Mouse (Mus musculus) kidney, adult 8-10 months (tissue): ENCODE measurements at regions not wholly inside any gene's neighbourhood (a gene's known extent, or its start where the extent isn't known, plus 50 kb on each side); places are given as distances from the start of the nearest gene placed in this dataset.

ENCODE experiments used
- DNase-seq, 2 experiments: peaks; one replicate each; pipeline ENCODE4 v3.0.0; 2022

- no peak for DNase-seq
These were observed 139.9 kb downstream of the Gm11011 start for GRCm38 (mm10) chr2:169447495-169448280.

GRCm38 (mm10) chr2:169445877-169446276, 141.7 kb downstream of the Gm11011 start:
- DNase-seq = no peak

- DNase-seq = no peak
These were observed 142.2 kb downstream of the Gm11011 start for GRCm38 (mm10) chr2:169445371-169445770.

- DNase-seq = no peak
These were observed 144.3 kb downstream of the Gm11011 start for GRCm38 (mm10) chr2:169443271-169443670.

- no peak for DNase-seq
These were observed 156.0 kb downstream of the Gm11011 start for GRCm38 (mm10) chr2:169431516-169431915.

- no peak for DNase-seq
These were observed 158.1 kb downstream of the Gm11011 start for GRCm38 (mm10) chr2:169429411-169429810.

GRCm38 (mm10) chr2:169424166-169424920, 163.2 kb downstream of the Gm11011 start:
- no peak for DNase-seq

GRCm38 (mm10) chr2:169412361-169412760, 175.2 kb downstream of the Gm11011 start:
- DNase-seq = no peak

- DNase-seq = no peak
These were observed 177.5 kb downstream of the Gm11011 start for GRCm38 (mm10) chr2:169410080-169410479.

- DNase-seq = no peak
These were observed 182.4 kb downstream of the Gm11011 start for GRCm38 (mm10) chr2:169404908-169405690.

GRCm38 (mm10) chr2:169397758-169398157, 189.8 kb downstream of the Gm11011 start:
- no peak for DNase-seq

- DNase-seq = no peak
These were observed 190.5 kb downstream of the Gm11011 start for GRCm38 (mm10) chr2:169397013-169397412.

- no peak for DNase-seq
These were observed 191.3 kb downstream of the Gm11011 start for GRCm38 (mm10) chr2:169396294-169396693.

GRCm38 (mm10) chr2:169389611-169390010, 197.9 kb downstream of the Gm11011 start:
- no peak for DNase-seq

GRCm38 (mm10) chr2:169388569-169388968, 199.0 kb downstream of the Gm11011 start:
- DNase-seq = no peak

- DNase-seq = no peak
These were observed 199.6 kb downstream of the Gm11011 start for GRCm38 (mm10) chr2:169387765-169388518.

- DNase-seq = no peak
These were observed 203.8 kb downstream of the Gm11011 start for GRCm38 (mm10) chr2:169383701-169384100.

- no peak for DNase-seq
These were observed 214.5 kb downstream of the Gm11011 start for GRCm38 (mm10) chr2:169373069-169373468.

GRCm38 (mm10) chr2:169365046-169365445, 222.5 kb downstream of the Gm11011 start:
- DNase-seq = no peak

- peak in 1 of 2 experiments; percentile 6 for DNase-seq
These were observed 227.3 kb downstream of the Gm11011 start for GRCm38 (mm10) chr2:169360272-169360671.

GRCm38 (mm10) chr2:169357400-169357799, 230.1 kb downstream of the Gm11011 start:
- no peak for DNase-seq

GRCm38 (mm10) chr2:169351547-169351946, 236.0 kb downstream of the Gm11011 start:
- no peak for DNase-seq
